Mouse (Mus musculus): Measurements from ENCODE around the gene C1ql4.

Gene C1ql4

DNA sequence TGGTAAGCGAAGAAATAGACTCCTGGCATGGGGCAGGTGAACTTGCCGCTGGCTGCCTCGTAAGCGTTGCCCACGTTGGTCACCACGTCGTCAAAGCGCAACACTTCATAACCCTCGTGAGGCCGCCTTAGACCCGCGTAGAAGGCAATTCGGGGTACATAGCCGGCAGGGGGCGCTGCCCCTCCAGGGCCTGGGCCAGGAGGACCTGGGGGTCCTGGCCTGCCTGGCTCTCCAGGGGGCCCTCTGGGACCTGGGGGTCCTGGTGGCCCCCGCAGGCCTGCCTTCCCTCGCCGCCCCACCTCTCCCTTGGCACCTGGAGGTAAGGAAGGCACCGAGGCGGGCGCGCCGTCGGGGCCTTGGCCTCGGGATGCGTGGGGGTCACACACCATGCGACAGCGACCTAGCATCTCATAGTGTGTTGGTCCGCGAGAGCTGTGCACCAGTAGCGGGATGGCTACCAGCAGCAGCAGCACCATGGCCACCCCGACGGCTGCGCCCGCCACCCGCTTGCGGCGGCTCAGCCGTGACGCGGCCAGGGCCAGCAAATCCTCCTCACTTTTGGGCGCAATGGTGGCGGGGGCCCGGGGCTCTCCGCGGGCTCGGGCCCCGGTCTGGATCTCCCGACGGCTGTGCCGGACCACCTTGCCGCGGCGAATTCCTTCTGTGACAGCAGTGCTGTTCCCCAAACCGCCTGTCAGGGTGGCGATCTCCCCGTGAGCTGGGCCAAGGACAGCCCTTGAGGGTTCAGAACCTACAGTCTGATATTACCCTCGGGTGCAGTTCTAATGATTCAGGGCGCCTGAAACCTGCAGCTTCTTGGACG is at the start of gene C1ql4:
Gene C1ql4, minus strand, starts transcription at position 565 of the 823 bp plus-strand sequence.
- DNase-seq (ENCODE audit: low spot score), result no peak

GRCm38 (mm10) chr15:99129956-99130910 is 42.6 kb upstream of the C1ql4 start:
- no peak for DNase-seq (ENCODE audit: low spot score)

GRCm38 (mm10) chr15:99129441-99129840 is 41.8 kb upstream of the C1ql4 start:
- no peak for DNase-seq (ENCODE audit: low spot score)

DNA sequence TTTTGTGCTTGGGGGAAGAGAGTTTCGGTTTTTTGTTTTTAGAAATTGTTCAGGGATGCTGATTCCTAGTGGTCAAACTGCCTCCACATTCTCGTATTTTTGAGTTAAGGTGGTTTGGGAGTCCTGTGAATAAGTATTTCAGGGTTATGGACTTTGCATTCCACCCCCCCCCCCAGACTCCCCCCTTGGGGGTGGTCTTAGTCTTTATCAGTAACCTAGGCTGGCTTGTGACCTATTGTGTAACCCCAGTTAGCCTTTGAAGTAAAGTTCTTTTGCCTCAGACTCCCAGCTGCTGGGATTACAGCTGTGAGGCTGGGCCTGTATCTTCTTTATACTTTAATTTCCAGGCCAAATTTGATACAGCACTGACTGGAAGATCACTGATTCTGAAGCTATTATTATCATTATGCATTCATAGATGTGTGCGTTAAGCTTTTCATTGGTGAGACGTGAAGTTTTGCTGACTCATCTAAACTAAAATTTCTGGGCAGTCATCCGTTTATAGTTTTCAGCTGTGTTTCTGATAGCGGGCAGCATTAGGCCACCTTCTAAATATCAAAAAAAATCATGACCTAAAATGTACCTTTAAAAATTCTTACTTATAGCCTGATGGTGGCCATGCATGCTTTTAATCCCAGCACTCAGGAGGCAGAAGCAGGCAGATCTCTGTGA is 40.4 kb upstream of the C1ql4 start:
- no peak for DNase-seq (ENCODE audit: low spot score)

DNA sequence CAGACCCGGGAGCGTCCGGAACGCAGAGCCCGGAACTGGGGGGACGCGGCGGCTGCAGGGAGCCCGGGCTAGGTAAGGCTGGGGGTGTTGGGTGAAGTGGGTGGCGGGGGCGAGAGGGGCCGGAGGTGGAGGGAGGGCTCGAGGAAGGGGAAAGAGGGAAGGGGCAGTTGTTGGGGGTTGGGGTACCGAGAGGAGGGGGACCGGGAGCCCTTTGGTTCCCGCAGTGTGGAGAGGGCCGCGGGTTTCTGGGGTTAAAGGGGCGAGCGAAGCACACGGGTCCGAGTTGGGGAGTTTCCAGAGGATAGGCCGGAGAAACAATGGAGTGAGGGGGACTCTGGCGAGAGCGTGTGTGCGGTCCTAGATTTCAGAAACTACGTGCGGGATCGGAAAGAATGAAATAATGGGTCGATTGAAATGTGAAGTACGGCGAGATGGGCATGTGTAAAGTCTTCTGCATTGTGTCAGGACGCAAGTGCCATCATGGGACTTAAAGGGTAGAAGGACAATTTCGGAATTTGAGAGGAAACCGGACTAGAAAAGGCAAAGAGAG is 39.3 kb upstream of the C1ql4 start:
- no peak for DNase-seq (ENCODE audit: low spot score)

GRCm38 (mm10) chr15:99126081-99126815 is 38.6 kb upstream of the C1ql4 start:
- DNase-seq (ENCODE audit: low spot score), result no peak

DNA sequence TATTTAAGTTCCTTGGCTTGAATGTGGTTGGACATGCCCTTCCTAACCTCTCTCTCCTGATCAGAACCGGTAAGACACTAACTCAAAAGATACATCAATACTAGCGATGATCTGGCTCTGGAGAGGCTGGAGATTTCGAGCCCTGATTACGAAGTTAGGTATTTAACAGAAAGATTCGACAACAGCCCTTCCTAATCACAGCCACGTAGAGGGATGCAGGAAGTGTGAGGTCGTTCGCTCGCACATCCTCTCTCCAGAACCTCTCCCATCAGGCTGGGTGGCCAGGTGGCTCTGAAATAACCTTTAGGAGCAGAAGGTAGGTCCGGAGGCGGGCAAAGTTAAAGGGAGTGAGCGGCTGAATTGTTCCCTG is 38.1 kb upstream of the C1ql4 start, which contains the start of gene Spats2:
Gene Spats2, plus strand, starts transcription at position 206 of the 370 bp plus-strand sequence.
- no peak for DNase-seq (ENCODE audit: low spot score)

- DNase-seq (ENCODE audit: low spot score), result no peak
Observed at GRCm38 (mm10) chr15:99122642-99123041, 35.0 kb upstream of the C1ql4 start.

DNA sequence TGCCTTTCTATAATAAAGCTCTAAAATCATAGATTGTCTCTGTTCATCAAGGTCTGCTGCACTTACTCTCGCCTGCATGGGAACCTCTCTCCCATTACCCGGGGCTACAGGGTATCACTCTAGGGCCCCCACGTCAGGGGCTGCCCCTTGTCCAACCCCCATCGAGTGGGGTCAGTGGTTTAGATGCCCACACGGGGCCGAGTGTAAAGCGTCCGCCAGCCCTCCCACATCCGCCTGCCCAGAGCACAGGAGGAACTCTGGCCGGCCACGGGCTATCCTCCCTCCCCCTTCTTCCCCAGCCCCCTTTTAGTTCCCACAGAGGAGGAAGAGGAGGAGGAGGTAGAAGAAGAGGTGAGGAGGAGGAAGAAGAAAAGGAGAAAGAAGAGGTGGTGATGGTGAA is 33.2 kb upstream of the C1ql4 start:
- no peak for DNase-seq (ENCODE audit: low spot score)

DNA sequence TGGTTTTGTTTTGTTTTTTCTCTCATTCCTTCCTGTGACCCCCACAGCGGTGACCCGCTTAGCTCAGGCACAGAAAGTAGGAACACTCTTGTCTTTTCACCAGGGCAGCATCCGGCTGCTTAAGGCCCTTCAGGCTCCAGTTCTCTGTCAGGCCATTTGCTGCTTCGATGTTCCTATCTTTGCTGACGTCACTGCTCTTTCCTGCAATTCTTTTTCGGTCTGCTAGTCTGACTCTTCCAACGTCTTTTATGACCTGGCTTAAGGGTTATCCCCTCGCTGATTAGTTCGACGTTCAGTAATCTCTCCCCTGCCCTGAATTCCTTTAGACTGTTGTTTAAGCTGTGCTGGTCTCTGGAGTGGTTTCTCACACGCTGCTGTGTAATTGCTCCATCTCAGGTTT is 28.9 kb upstream of the C1ql4 start:
- no peak for DNase-seq (ENCODE audit: low spot score)

DNA sequence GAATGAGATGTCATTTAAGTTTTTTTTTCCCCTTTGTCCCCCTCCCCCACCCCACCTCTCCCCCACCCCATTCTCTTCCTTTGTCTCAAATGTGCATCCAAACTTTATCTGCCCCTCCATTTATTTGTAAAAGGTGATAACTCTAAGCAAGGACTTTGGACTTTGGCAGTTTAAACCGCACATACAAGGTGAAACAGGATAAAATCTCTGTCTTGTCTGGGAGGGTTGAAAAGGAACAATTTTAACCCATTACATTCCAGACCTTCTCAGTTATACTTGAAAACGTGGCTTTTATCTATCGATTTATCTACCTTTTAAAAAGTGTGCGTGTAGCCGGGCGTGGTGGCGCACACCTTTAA is 27.4 kb upstream of the C1ql4 start:
- no peak for DNase-seq (ENCODE audit: low spot score)

DNA sequence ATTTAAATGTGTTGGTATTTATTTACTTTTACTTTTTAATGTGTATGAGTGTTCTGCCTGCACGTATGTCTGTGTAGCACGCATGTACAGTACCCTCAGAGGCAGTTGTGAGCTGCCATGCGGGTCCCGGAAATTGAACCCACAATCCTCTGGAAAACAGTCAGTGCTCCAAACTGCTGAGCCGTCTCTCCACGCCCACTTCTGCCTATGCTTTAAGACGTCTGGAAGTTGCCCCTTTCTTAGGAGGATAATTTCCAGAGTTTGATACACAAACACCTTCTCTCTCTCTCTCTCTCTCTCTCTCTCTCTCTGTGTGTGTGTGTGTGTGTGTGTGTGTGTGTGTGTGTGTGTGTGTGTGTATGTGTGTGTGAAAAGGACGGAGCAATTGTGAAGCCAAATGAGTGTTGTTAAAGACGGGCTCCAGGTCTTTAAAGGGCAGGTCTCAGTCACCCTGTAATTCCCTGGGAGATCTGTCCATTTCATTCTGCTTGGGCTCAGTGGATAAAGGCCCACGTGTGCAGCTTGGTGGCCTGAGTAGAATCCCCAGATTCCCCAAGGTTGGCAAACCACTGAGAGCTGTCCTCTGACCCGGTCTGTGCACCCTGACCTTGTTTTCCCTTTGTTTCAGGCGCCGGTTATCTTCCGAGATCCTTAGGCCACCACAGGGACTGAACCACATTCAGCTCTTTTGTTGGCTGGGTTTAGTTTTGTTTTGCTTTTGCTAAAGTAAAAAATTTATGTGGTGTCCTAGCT is 26.9 kb upstream of the C1ql4 start:
- DNase-seq (ENCODE audit: low spot score), result no peak

DNA sequence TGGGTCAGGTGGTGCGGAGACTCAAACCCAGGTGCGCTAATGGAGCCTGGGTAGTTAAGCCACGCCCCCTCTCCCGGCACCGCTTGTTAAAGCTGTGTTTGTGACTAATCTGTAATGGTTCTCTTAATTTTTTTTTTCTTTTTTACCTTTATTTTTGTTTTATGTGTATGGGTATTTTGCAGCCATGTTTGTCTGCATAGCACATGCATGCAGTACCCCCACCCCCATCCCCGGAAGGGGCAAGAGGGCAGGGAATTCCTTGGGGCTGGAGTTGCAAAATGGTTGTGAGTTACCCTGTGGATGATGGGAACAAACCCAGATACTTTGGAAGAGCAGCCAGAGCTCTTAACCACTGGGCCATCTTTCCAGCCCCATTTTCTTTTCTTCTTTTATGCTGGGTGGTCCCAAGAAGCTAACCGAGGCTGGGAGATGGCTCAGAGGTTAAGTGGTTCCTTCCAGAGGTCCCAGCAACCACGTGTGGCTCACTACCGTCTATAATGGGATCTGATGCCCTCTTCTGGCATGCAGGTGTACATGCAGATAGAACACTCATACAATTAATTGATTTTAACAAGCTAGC is 25.9 kb upstream of the C1ql4 start:
- DNase-seq (ENCODE audit: low spot score), result no peak

DNA sequence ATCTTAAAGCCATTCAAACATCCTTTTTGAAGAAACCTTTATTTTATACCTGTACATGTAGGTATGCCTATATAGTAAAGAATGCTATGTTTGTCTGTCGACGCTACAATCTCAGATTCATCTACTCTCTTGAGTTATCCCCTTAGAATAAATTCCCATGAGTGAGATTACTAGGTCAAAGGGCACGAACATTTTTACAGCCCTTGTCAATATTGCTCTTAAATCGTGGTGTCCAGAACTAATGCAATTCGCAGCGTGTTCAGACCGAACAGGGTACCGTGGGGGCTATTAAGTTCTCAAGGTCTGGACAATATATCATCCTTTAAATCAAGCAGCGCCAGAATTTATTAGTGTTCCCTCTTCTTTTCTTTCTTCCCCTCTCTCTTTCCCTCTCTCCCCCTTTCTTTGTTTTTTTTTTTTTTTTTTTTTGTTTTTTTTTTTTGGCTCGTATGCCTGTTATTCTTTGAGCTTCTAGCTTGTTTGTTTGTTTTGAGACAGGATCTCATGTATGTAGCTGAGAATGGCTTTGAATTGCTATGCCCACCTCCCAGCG is 25.3 kb upstream of the C1ql4 start:
- DNase-seq (ENCODE audit: low spot score), result no peak

- no peak for DNase-seq (ENCODE audit: low spot score)
Observed at GRCm38 (mm10) chr15:99111809-99112208, 24.2 kb upstream of the C1ql4 start.

DNA sequence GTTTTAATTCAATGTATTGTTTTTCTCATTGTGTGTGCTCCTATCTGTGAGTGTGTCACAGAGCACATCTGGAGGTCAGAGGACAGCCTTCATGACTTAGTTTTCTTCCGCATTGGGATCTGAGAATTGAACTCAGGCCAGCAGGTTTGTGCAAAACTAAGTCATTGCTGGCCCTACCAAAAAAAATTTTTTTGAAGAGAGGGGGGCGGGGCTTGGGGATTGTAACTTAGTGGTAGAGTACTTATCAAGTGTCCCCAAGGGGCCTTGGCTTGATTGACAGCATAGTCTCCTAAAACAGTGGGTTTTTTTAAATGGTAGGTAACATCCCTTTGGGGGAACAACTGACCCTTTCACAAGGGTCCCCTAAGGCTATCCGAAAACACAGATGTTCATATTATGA is 23.5 kb upstream of the C1ql4 start:
- no peak for DNase-seq (ENCODE audit: low spot score)

GRCm38 (mm10) chr15:99107866-99108265 is 20.2 kb upstream of the C1ql4 start:
- no peak for DNase-seq (ENCODE audit: low spot score)

DNA sequence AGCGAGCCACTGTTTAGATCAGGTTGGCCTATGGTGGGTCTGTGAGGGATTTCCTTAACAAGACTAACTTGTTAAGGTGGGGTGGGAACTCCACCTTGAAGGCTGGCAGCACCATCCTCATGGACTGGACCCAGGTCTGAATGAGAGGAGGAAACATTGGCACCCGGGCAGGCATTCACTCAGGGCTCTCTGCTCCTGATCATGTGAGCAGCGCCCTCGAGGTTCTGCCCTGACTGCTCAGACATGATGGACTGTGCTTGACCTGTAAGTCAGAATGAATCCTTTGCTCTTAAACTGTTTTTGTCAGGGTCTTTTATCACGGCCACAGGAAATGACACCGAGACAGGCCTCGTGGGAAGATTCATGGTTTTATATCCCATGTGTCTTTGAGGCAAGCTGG is 17.6 kb upstream of the C1ql4 start:
- DNase-seq (ENCODE audit: low spot score), result no peak

GRCm38 (mm10) chr15:99099984-99100383 is 12.4 kb upstream of the C1ql4 start:
- no peak for DNase-seq (ENCODE audit: low spot score)

DNA sequence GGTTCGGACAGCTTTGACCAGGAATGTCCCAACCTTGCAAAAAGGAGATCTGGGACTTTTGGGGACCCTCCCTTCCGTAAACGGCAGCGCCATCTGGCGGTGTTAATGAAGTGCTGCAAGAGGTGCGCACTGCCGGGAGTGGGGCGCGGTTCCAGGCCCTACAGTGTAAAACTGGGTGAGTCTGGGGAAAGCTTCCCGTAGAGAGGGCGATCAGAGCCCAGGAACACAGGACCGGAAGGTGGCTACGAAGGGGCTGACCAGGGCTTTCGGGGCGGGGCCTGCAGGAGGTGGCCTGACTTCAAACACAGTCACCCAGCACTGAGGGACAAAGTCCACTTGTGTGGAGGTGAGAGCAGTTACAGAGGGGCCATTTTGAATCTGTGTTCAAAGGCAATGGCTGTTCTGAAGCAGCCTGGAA is 11.5 kb upstream of the C1ql4 start:
- DNase-seq (ENCODE audit: low spot score), result no peak

Data from spleen, adult 12 weeks (tissue).